Mouse (Mus musculus): ENCODE results near the gene Prlr. TPM values are rescaled to one million over a fixed set of nuclear protein-coding genes. Genes with fewer than 3 reads are reported as not detected.
A peak's percentile ranks its signal among the peaks of the same experiment; 100 is the strongest.

Gene Prlr
- polyA plus RNA-seq, 1 experiment from 2014 or later: 5.4 TPM

GRCm38 (mm10) chr15:10252526-10252925, 75.5 kb downstream of the Prlr start:
- Histone ChIP-seq H3K4me2 (replicated peaks; ENCODE audit: low read depth, low read length) (no peak overlapping the region), H3K27ac (ENCODE audit: low read length) (no peak overlapping the region), H3K27me3 (ENCODE audit: insufficient read depth, low read length) (no peaks in the 10 kb centered on the region), H3K4me1 (ENCODE audit: insufficient read depth, low read length) (no peaks in the 10 kb centered on the region), H3K9ac (replicated peaks; ENCODE audit: low read length) (no peak overlapping the region), H3K36me3 (ENCODE audit: insufficient read depth, low read length) (no peaks in the 10 kb centered on the region), H3K4me3 (ENCODE audit: low read length) (no peak overlapping the region), H3K9me3 (ENCODE audit: low read length) (no peaks in the 10 kb centered on the region)
- no peak for ATAC-seq (ENCODE audit: low FRiP score, low TSS enrichment)
- 69% methylated on average over 1 of the region's 1 CpGs for WGBS

GRCm38 (mm10) chr15:10262219-10262618, 85.2 kb downstream of the Prlr start:
- Histone ChIP-seq H3K4me1 (ENCODE audit: insufficient read depth, low read length) (no peaks in the 10 kb centered on the region), H3K9me3 (ENCODE audit: low read length) (no peaks in the 10 kb centered on the region), H3K36me3 (ENCODE audit: insufficient read depth, low read length) (no peaks in the 10 kb centered on the region), H3K27me3 (ENCODE audit: insufficient read depth, low read length) (no peaks in the 10 kb centered on the region), H3K9ac (replicated peaks; ENCODE audit: low read length) (no peak overlapping the region), H3K4me2 (replicated peaks; ENCODE audit: low read depth, low read length) (no peak overlapping the region), H3K4me3 (ENCODE audit: low read length) (no peak overlapping the region), H3K27ac (ENCODE audit: low read length) (no peak overlapping the region)
- 94% methylated on average over 2 of the region's 2 CpGs for WGBS
- ATAC-seq (ENCODE audit: low FRiP score, low TSS enrichment): no peak

- no peak for ATAC-seq (ENCODE audit: low FRiP score, low TSS enrichment)
- no peak overlapping the region for H3K9ac ChIP-seq (replicated peaks; ENCODE audit: low read length)
- H3K9me3 ChIP-seq (ENCODE audit: low read length): no peaks in the 10 kb centered on the region
- H3K27ac ChIP-seq (ENCODE audit: low read length): no peak overlapping the region
- no peak overlapping the region for H3K4me2 ChIP-seq (replicated peaks; ENCODE audit: low read depth, low read length)
- 86% methylated on average over 1 of the region's 1 CpGs for WGBS
- no peaks in the 10 kb centered on the region for H3K4me1 ChIP-seq (ENCODE audit: insufficient read depth, low read length)
- no peak overlapping the region for H3K4me3 ChIP-seq (ENCODE audit: low read length)
- no peaks in the 10 kb centered on the region for H3K36me3 ChIP-seq (ENCODE audit: insufficient read depth, low read length)
- no peaks in the 10 kb centered on the region for H3K27me3 ChIP-seq (ENCODE audit: insufficient read depth, low read length)
Measured at GRCm38 (mm10) chr15:10262641-10263040, 85.6 kb downstream of the Prlr start.

GRCm38 (mm10) chr15:10263420-10263819, 86.4 kb downstream of the Prlr start:
- H3K9ac ChIP-seq (replicated peaks; ENCODE audit: low read length): no peak overlapping the region
- no peaks in the 10 kb centered on the region for H3K36me3 ChIP-seq (ENCODE audit: insufficient read depth, low read length)
- no peak overlapping the region for H3K4me2 ChIP-seq (replicated peaks; ENCODE audit: low read depth, low read length)
- no peak overlapping the region for H3K27ac ChIP-seq (ENCODE audit: low read length)
- no peak for ATAC-seq (ENCODE audit: low FRiP score, low TSS enrichment)
- no peak overlapping the region for H3K4me3 ChIP-seq (ENCODE audit: low read length)
- H3K4me1 ChIP-seq (ENCODE audit: insufficient read depth, low read length): no peaks in the 10 kb centered on the region
- H3K27me3 ChIP-seq (ENCODE audit: insufficient read depth, low read length): no peaks in the 10 kb centered on the region
- H3K9me3 ChIP-seq (ENCODE audit: low read length): no peaks in the 10 kb centered on the region
- WGBS: 72% methylated on average over 3 of the region's 3 CpGs

- no peak for ATAC-seq (ENCODE audit: low FRiP score, low TSS enrichment)
- H3K9me3 ChIP-seq (ENCODE audit: low read length): no peaks in the 10 kb centered on the region
Measured at GRCm38 (mm10) chr15:10264885-10265284, 87.8 kb downstream of the Prlr start.

GRCm38 (mm10) chr15:10267251-10267650, 90.2 kb downstream of the Prlr start:
- Histone ChIP-seq H3K27ac (ENCODE audit: low read length) (no peak overlapping the region), H3K9ac (replicated peaks; ENCODE audit: low read length) (no peak overlapping the region), H3K4me1 (ENCODE audit: insufficient read depth, low read length) (no peaks in the 10 kb centered on the region), H3K4me3 (ENCODE audit: low read length) (no peak overlapping the region), H3K9me3 (ENCODE audit: low read length) (no peaks in the 10 kb centered on the region), H3K36me3 (ENCODE audit: insufficient read depth, low read length) (no peaks in the 10 kb centered on the region), H3K4me2 (replicated peaks; ENCODE audit: low read depth, low read length) (no peak overlapping the region), H3K27me3 (ENCODE audit: insufficient read depth, low read length) (no peaks in the 10 kb centered on the region)
- no peak for ATAC-seq (ENCODE audit: low FRiP score, low TSS enrichment)
- WGBS: 18% methylated on average over 3 of the region's 3 CpGs

More at GRCm38 (mm10) chr15:10264885-10265284, 87.8 kb downstream of the Prlr start:
- no peak overlapping the region for H3K27ac ChIP-seq (ENCODE audit: low read length)
- no peaks in the 10 kb centered on the region for H3K27me3 ChIP-seq (ENCODE audit: insufficient read depth, low read length)
- no peaks in the 10 kb centered on the region for H3K36me3 ChIP-seq (ENCODE audit: insufficient read depth, low read length)
- no peak overlapping the region for H3K4me3 ChIP-seq (ENCODE audit: low read length)
- 85% methylated on average over 5 of the region's 5 CpGs for WGBS
- H3K4me1 ChIP-seq (ENCODE audit: insufficient read depth, low read length): no peaks in the 10 kb centered on the region
- H3K4me2 ChIP-seq (replicated peaks; ENCODE audit: low read depth, low read length): no peak overlapping the region
- H3K9ac ChIP-seq (replicated peaks; ENCODE audit: low read length): no peak overlapping the region

GRCm38 (mm10) chr15:10276386-10276785, 99.3 kb downstream of the Prlr start:
- Histone ChIP-seq H3K27me3 (ENCODE audit: insufficient read depth, low read length) (no peaks in the 10 kb centered on the region), H3K4me2 (replicated peaks; ENCODE audit: low read depth, low read length) (no peak overlapping the region), H3K9me3 (ENCODE audit: low read length) (no peaks in the 10 kb centered on the region), H3K36me3 (ENCODE audit: insufficient read depth, low read length) (no peaks in the 10 kb centered on the region), H3K9ac (replicated peaks; ENCODE audit: low read length) (no peak overlapping the region), H3K4me1 (ENCODE audit: insufficient read depth, low read length) (no peaks in the 10 kb centered on the region), H3K27ac (ENCODE audit: low read length) (no peak overlapping the region), H3K4me3 (ENCODE audit: low read length) (no peak overlapping the region)
- no peak for ATAC-seq (ENCODE audit: low FRiP score, low TSS enrichment)

- Histone ChIP-seq H3K36me3 (ENCODE audit: insufficient read depth, low read length) (no peaks in the 10 kb centered on the region), H3K27me3 (ENCODE audit: insufficient read depth, low read length) (no peaks in the 10 kb centered on the region), H3K9ac (replicated peaks; ENCODE audit: low read length) (no peak overlapping the region), H3K9me3 (ENCODE audit: low read length) (no peaks in the 10 kb centered on the region), H3K4me1 (ENCODE audit: insufficient read depth, low read length) (no peaks in the 10 kb centered on the region), H3K27ac (ENCODE audit: low read length) (no peak overlapping the region), H3K4me2 (replicated peaks; ENCODE audit: low read depth, low read length) (no peak overlapping the region), H3K4me3 (ENCODE audit: low read length) (no peak overlapping the region)
- 66% methylated on average over 4 of the region's 4 CpGs for WGBS
- ATAC-seq (ENCODE audit: low FRiP score, low TSS enrichment): no peak
Measured at GRCm38 (mm10) chr15:10277461-10277860, 100.4 kb downstream of the Prlr start.

GRCm38 (mm10) chr15:10281546-10281945, 104.5 kb downstream of the Prlr start:
- peak; percentile 82 for ATAC-seq (ENCODE audit: low FRiP score, low TSS enrichment)
- Histone ChIP-seq H3K4me1 (ENCODE audit: insufficient read depth, low read length) (no peaks in the 10 kb centered on the region), H3K27me3 (ENCODE audit: insufficient read depth, low read length) (no peaks in the 10 kb centered on the region), H3K9me3 (ENCODE audit: low read length) (no peaks in the 10 kb centered on the region), H3K36me3 (ENCODE audit: insufficient read depth, low read length) (no peaks in the 10 kb centered on the region), H3K27ac (ENCODE audit: low read length) (no peak overlapping the region), H3K4me3 (ENCODE audit: low read length) (no peak overlapping the region), H3K9ac (replicated peaks; ENCODE audit: low read length) (no peak overlapping the region), H3K4me2 (replicated peaks; ENCODE audit: low read depth, low read length) (no peak overlapping the region)
- WGBS: 61% methylated on average over 5 of the region's 5 CpGs

- Histone ChIP-seq H3K4me2 (replicated peaks; ENCODE audit: low read depth, low read length) (no peak overlapping the region), H3K9ac (replicated peaks; ENCODE audit: low read length) (no peak overlapping the region), H3K4me3 (ENCODE audit: low read length) (no peak overlapping the region), H3K9me3 (ENCODE audit: low read length) (no peaks in the 10 kb centered on the region), H3K27ac (ENCODE audit: low read length) (no peak overlapping the region), H3K36me3 (ENCODE audit: insufficient read depth, low read length) (no peaks in the 10 kb centered on the region), H3K27me3 (ENCODE audit: insufficient read depth, low read length) (no peaks in the 10 kb centered on the region), H3K4me1 (ENCODE audit: insufficient read depth, low read length) (no peaks in the 10 kb centered on the region)
- no peak for ATAC-seq (ENCODE audit: low FRiP score, low TSS enrichment)
Measured at GRCm38 (mm10) chr15:10283661-10284060, 106.6 kb downstream of the Prlr start.

- ATAC-seq (ENCODE audit: low FRiP score, low TSS enrichment): no peak
- H3K9me3 ChIP-seq (ENCODE audit: low read length): no peaks in the 10 kb centered on the region
- 96% methylated on average over 1 of the region's 1 CpGs for WGBS
Measured at GRCm38 (mm10) chr15:10296570-10296969, 119.5 kb downstream of the Prlr start.

More at GRCm38 (mm10) chr15:10296570-10296969, 119.5 kb downstream of the Prlr start:
- Histone ChIP-seq H3K36me3 (ENCODE audit: insufficient read depth, low read length) (no peaks in the 10 kb centered on the region), H3K27ac (ENCODE audit: low read length) (no peak overlapping the region), H3K4me1 (ENCODE audit: insufficient read depth, low read length) (no peaks in the 10 kb centered on the region), H3K9ac (replicated peaks; ENCODE audit: low read length) (no peak overlapping the region), H3K4me3 (ENCODE audit: low read length) (no peak overlapping the region), H3K4me2 (replicated peaks; ENCODE audit: low read depth, low read length) (no peak overlapping the region), H3K27me3 (ENCODE audit: insufficient read depth, low read length) (no peaks in the 10 kb centered on the region)

Data from kidney, embryonic 16.5 days (tissue).